Mouse (Mus musculus): ENCODE data around the gene Sh2b1.

GRCm38 (mm10) chr7:126448481-126448880 is 26.7 kb downstream of the Sh2b1 start:
- TF ChIP-seq CTCF (IDR thresholded peaks at IDR 0.05; ENCODE audit: low read depth, low read length) (no peak), POLR2A (IDR thresholded peaks at IDR 0.05; ENCODE audit: insufficient read depth, low read length) (no peak), EP300 (IDR thresholded peaks at IDR 0.05; ENCODE audit: insufficient read depth, low read depth, low read length) (no peak)

All from ES-Bruce4 (cell line).